ENCODE assay signal across 17 mouse cellular contexts in the genomic region with DNA sequence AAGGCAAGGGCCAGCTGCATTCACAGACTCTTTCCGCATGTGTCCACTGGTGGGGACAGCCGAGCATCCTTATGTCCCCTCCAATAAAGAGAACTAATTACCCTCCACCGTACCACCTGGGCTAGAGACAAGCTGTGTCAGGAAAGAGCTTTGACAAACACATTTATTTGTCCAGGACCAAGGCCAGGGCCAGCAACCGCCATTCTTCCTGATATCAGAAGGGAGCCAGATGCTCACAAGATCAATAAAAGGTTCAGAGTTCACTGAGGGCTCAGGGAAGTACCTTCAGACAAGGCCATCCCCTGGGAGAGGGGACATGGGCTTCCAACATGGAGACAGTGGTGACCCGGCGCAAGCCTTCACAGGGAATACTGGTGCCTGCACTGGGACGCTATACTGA.
A peak's percentile ranks its signal among the peaks of the same experiment; 100 is the strongest.
DNase-seq lines count a peak whose midpoint lies in the region; ATAC-seq lines count a peak whose summit lies in the region.
"Had no signal": no experiment of that assay in that cellular context is flagged by ENCODE, and none has a peak within 500 bp of the region (broad histone marks: within the 10 kb centered on the region; RNA-seq: fewer than 3 reads in every experiment).

No protein-coding gene starts in this region.

- peaks cover 51% of the 10 kb centered on the region for H3K4me1 ChIP-seq in hindbrain, embryonic 10.5 days (replicated peaks)
- peaks cover 3% of the 10 kb centered on the region for H3K4me1 ChIP-seq in hindbrain, embryonic 11.5 days (replicated peaks; ENCODE audit: control insufficient read depth, insufficient read depth, low read length)
- H3K4me1 ChIP-seq in neural tube, embryonic 13.5 days (replicated peaks) = peaks cover 63% of the 10 kb centered on the region
- H3K4me1 ChIP-seq in midbrain, embryonic 12.5 days = peaks cover 37% of the 10 kb centered on the region
- H3K4me1 ChIP-seq: heart, embryonic 13.5 days had no signal

- peak overlapping the region; percentile 75 for H3K27ac ChIP-seq in hindbrain, embryonic 10.5 days
- H3K27ac ChIP-seq in hindbrain, embryonic 11.5 days (ENCODE audit: low read depth, low read length) = no peak overlapping the region
- peak overlapping the region; percentile 73 for H3K27ac ChIP-seq in neural tube, embryonic 13.5 days (replicated peaks)
- 0 out of 2 replicates have a peak overlapping the region, but pooled peaks have one; percentile 16 for H3K27ac ChIP-seq in midbrain, embryonic 12.5 days (replicated peaks)
- H3K27ac ChIP-seq: heart, embryonic 13.5 days; liver, embryonic 15.5 days had no signal

- peak; percentile 48 for DNase-seq in hindbrain, embryonic 10.5 days (ENCODE audit: low spot score)
- no peak for DNase-seq in hindbrain, embryonic 11.5 days (ENCODE audit: low spot score)
- DNase-seq in neural tube, embryonic 10.5 days (ENCODE audit: extremely low spot score, low spot score) = no peak
- DNase-seq in lung, adult 18-20 months = no peak
- no peak for DNase-seq in adrenal gland, postnatal 25 days
- DNase-seq: cerebellum, adult 2 months; cerebellum, postnatal 36 days; kidney, adult 9 months; kidney, postnatal 36 days; retina, postnatal 1 day had no signal

- 65% methylated on average over 7 of the region's 7 CpGs for WGBS in hindbrain, embryonic 10.5 days
- WGBS in hindbrain, embryonic 11.5 days = 55% methylated on average over 7 of the region's 7 CpGs
- 51% methylated on average over 7 of the region's 7 CpGs for WGBS in neural tube, embryonic 13.5 days
- 61% methylated on average over 7 of the region's 7 CpGs for WGBS in midbrain, embryonic 12.5 days

- no peak for ATAC-seq in hindbrain, embryonic 11.5 days (ENCODE audit: low FRiP score)
- ATAC-seq in neural tube, embryonic 13.5 days (ENCODE audit: low read depth) = no peak
- no peak for ATAC-seq in midbrain, embryonic 12.5 days (ENCODE audit: low FRiP score, low read depth)
- ATAC-seq: forebrain, embryonic 16.5 days; hindbrain, postnatal 0 days had no signal

- H3K36me3 ChIP-seq in hindbrain, embryonic 10.5 days = no peaks in the 10 kb centered on the region
- H3K36me3 ChIP-seq in hindbrain, embryonic 11.5 days (ENCODE audit: control insufficient read depth, insufficient read depth, low read length) = no peaks in the 10 kb centered on the region
- H3K36me3 ChIP-seq in neural tube, embryonic 13.5 days = no peaks in the 10 kb centered on the region
- H3K36me3 ChIP-seq in midbrain, embryonic 12.5 days = no peaks in the 10 kb centered on the region
- H3K36me3 ChIP-seq: heart, embryonic 13.5 days; limb, embryonic 10.5 days; liver, embryonic 15.5 days had no signal

- H3K9me3 ChIP-seq in hindbrain, embryonic 10.5 days = 0 out of 2 replicates have a peak, but pooled peaks cover 2% of the 10 kb centered on the region
- no peaks in the 10 kb centered on the region for H3K9me3 ChIP-seq in hindbrain, embryonic 11.5 days (ENCODE audit: control insufficient read depth, low read length)
- H3K9me3 ChIP-seq in neural tube, embryonic 13.5 days = no peaks in the 10 kb centered on the region
- H3K9me3 ChIP-seq in midbrain, embryonic 12.5 days = no peaks in the 10 kb centered on the region
- H3K9me3 ChIP-seq: heart, embryonic 13.5 days; limb, embryonic 10.5 days; liver, embryonic 15.5 days had no signal

- no peak overlapping the region for H3K4me3 ChIP-seq in hindbrain, embryonic 10.5 days
- H3K4me3 ChIP-seq in hindbrain, embryonic 11.5 days (ENCODE audit: low read depth, low read length) = no peak overlapping the region
- no peak overlapping the region for H3K4me3 ChIP-seq in neural tube, embryonic 13.5 days
- no peak overlapping the region for H3K4me3 ChIP-seq in midbrain, embryonic 12.5 days
- H3K4me3 ChIP-seq: heart, embryonic 13.5 days; limb, embryonic 10.5 days; liver, embryonic 15.5 days had no signal

- H3K27me3 ChIP-seq in hindbrain, embryonic 10.5 days (ENCODE audit: insufficient read depth, poor library complexity, severe bottlenecking) = peaks cover 35% of the 10 kb centered on the region
- H3K27me3 ChIP-seq in hindbrain, embryonic 11.5 days (ENCODE audit: control insufficient read depth, insufficient read depth, low read length) = peaks cover 3% of the 10 kb centered on the region; the same call in 1 of the 2 replicates
- no peaks in the 10 kb centered on the region for H3K27me3 ChIP-seq in neural tube, embryonic 13.5 days
- no peaks in the 10 kb centered on the region; the same call in 1 of the 2 replicates for H3K27me3 ChIP-seq in midbrain, embryonic 12.5 days
- H3K27me3 ChIP-seq: heart, embryonic 13.5 days; liver, embryonic 15.5 days had no signal

- H3K9ac ChIP-seq in hindbrain, embryonic 11.5 days (ENCODE audit: low read depth, low read length) = no peak overlapping the region
- H3K9ac ChIP-seq in neural tube, embryonic 13.5 days = no peak overlapping the region
- no peak overlapping the region for H3K9ac ChIP-seq in midbrain, embryonic 12.5 days (replicated peaks)
- H3K9ac ChIP-seq: heart, embryonic 13.5 days; liver, embryonic 15.5 days had no signal

- no peak overlapping the region for H3K4me2 ChIP-seq in hindbrain, embryonic 11.5 days (replicated peaks; ENCODE audit: low read depth, low read length)
- no peak overlapping the region for H3K4me2 ChIP-seq in neural tube, embryonic 13.5 days
- H3K4me2 ChIP-seq in midbrain, embryonic 12.5 days (replicated peaks) = no peak overlapping the region
- H3K4me2 ChIP-seq: heart, embryonic 13.5 days; liver, embryonic 15.5 days had no signal
